Mouse (Mus musculus) CH12.LX (cell line): ENCODE measurements around the gene Zfp128. TPM values are rescaled to one million over a fixed set of nuclear protein-coding genes. Genes with fewer than 3 reads are reported as not detected.

Experiments
- DNase-seq: peaks from one replicate; pipeline ENCODE4 v3.0.0-alpha.2; 2013; ENCODE audit errors: extremely low read depth
- H3K27ac ChIP-seq: 2 replicates; pipeline ENCODE4 v1.5.1; 2012; ENCODE audit warnings: low read depth, mild to moderate bottlenecking, control low read depth, moderate library complexity; ENCODE audit not compliant: insufficient read depth
- H3K27me3 ChIP-seq: replicated peaks from 2 replicates; pipeline ENCODE3; 2012; ENCODE audit warnings: inconsistent platforms
- H3K36me3 ChIP-seq, 2 experiments: replicated peaks in 1 of 2; 2 replicates each; pipeline versions ENCODE3 to v1.6.1; 2012; ENCODE audit warnings: inconsistent platforms in 1 of 2, low read length in 1 of 2, mild to moderate bottlenecking in 1 of 2, mixed read lengths in 1 of 2, moderate library complexity in 1 of 2; ENCODE audit not compliant: control insufficient read depth in 1 of 2, insufficient read depth in 1 of 2
- H3K4me1 ChIP-seq, 2 experiments: 2 replicates each; pipeline ENCODE4 v1.6.1; 2012; ENCODE audit warnings: inconsistent platforms in 1 of 2, moderate library complexity in 1 of 2; ENCODE audit not compliant: insufficient read depth in 2 of 2, control insufficient read depth in 1 of 2
- H3K4me2 ChIP-seq: 2 replicates; pipeline ENCODE4 v1.6.1; 2012; ENCODE audit warnings: low read depth, mild to moderate bottlenecking, control low read depth; ENCODE audit not compliant: poor library complexity, insufficient read depth, severe bottlenecking
- H3K4me3 ChIP-seq, 3 experiments: fragments of 150-350 bp in 1 of 3; sonication (generic) in 1 of 3; replicated peaks in 1 of 3; 2 replicates each; pipeline versions ENCODE3 to v1.5.1; 2011 to 2012; ENCODE audit warnings: low read depth in 2 of 3, low read length in 2 of 3, mild to moderate bottlenecking in 2 of 3, moderate library complexity in 2 of 3, control low read depth in 1 of 3, improper control_type of control experiment in 1 of 3, inconsistent platforms in 1 of 3, mixed read lengths in 1 of 3; ENCODE audit not compliant: poor library complexity in 1 of 3
- H3K79me2 ChIP-seq: replicated peaks from 2 replicates; pipeline ENCODE4 v1.6.1; 2012; ENCODE audit warnings: mild to moderate bottlenecking, moderate library complexity; ENCODE audit not compliant: control insufficient read depth, poor library complexity, insufficient read depth, severe bottlenecking; ENCODE audit errors: extremely low read depth
- H3K9ac ChIP-seq: 2 replicates; pipeline ENCODE4 v1.6.1; 2012; ENCODE audit warnings: low read depth, mild to moderate bottlenecking, control low read depth, moderate library complexity; ENCODE audit not compliant: insufficient read depth
- H3K9me3 ChIP-seq: replicated peaks from 2 replicates; pipeline ENCODE3; 2012; ENCODE audit warnings: low read length, inconsistent platforms, mixed read lengths
- BHLHE40 ChIP-seq: IDR thresholded peaks from 2 replicates; pipeline ENCODE4 v1.6.1; 2011; ENCODE audit warnings: mild to moderate bottlenecking, low read depth, low read length, improper control_type of control experiment
- CHD1 ChIP-seq: IDR thresholded peaks from 2 replicates; pipeline ENCODE4 v1.6.1; 2012; ENCODE audit warnings: low read depth, low read length, improper control_type of control experiment, inconsistent platforms
- CHD2 ChIP-seq: IDR thresholded peaks from 2 replicates; pipeline ENCODE4 v1.6.1; 2011; ENCODE audit warnings: low read length, improper control_type of control experiment
- CTCF ChIP-seq, 2 experiments: IDR thresholded peaks in 1 of 2; conservative IDR thresholded peaks in 1 of 2; 2 replicates each; pipeline ENCODE4 v1.5.1; 2011 to 2012; ENCODE audit warnings: low read depth in 2 of 2, low read length in 2 of 2, improper control_type of control experiment in 1 of 2, inconsistent platforms in 1 of 2, mild to moderate bottlenecking in 1 of 2, moderate library complexity in 1 of 2
- E2F4 ChIP-seq: IDR thresholded peaks from 2 replicates; pipeline ENCODE4 v1.6.1; 2011; ENCODE audit warnings: low read depth, low read length, improper control_type of control experiment; ENCODE audit not compliant: insufficient replicate concordance
- ELF1 ChIP-seq: IDR thresholded peaks from 2 replicates; pipeline ENCODE4 v1.6.1; 2014; ENCODE audit warnings: low read depth, mild to moderate bottlenecking, inconsistent platforms, low read length, improper control_type of control experiment
- EP300 ChIP-seq: IDR thresholded peaks from 2 replicates; pipeline ENCODE4 v1.6.1; 2011; ENCODE audit warnings: low read length, improper control_type of control experiment
- ETS1 ChIP-seq: conservative IDR thresholded peaks from 2 replicates; pipeline ENCODE4 v1.6.1; 2012; ENCODE audit warnings: low read depth, mild to moderate bottlenecking, inconsistent platforms, low read length, improper control_type of control experiment, moderate library complexity
- GABPA ChIP-seq: IDR thresholded peaks from 2 replicates; pipeline ENCODE4 v1.6.1; 2012; ENCODE audit warnings: low read depth, low read length, improper control_type of control experiment, inconsistent platforms; ENCODE audit not compliant: insufficient replicate concordance
- HCFC1 ChIP-seq: IDR thresholded peaks from 2 replicates; pipeline ENCODE4 v1.6.1; 2012; ENCODE audit warnings: low read depth, mild to moderate bottlenecking, inconsistent platforms, low read length, improper control_type of control experiment
- IRF4 ChIP-seq: IDR thresholded peaks from 2 replicates; pipeline ENCODE4 v1.6.1; 2014; ENCODE audit warnings: low read depth, mild to moderate bottlenecking, inconsistent platforms, low read length, improper control_type of control experiment
- JUN ChIP-seq: IDR thresholded peaks from 2 replicates; pipeline ENCODE4 v1.6.1; 2011; ENCODE audit warnings: low read depth, mild to moderate bottlenecking, low read length, improper control_type of control experiment, moderate library complexity; ENCODE audit not compliant: insufficient read depth
- JUND ChIP-seq: conservative IDR thresholded peaks from 2 replicates; pipeline ENCODE4 v1.6.1; 2011; ENCODE audit warnings: low read depth, low read length, improper control_type of control experiment
- KAT2A ChIP-seq: IDR thresholded peaks from 2 replicates; pipeline ENCODE4 v1.6.1; 2012; ENCODE audit warnings: low read length, improper control_type of control experiment, inconsistent platforms; ENCODE audit not compliant: insufficient replicate concordance
- MAFK ChIP-seq: IDR thresholded peaks from 2 replicates; pipeline ENCODE4 v1.6.1; 2011; ENCODE audit warnings: low read length, improper control_type of control experiment; ENCODE audit not compliant: insufficient replicate concordance
- MAX ChIP-seq: IDR thresholded peaks from 2 replicates; pipeline ENCODE4 v1.6.1; 2011; ENCODE audit warnings: low read length, improper control_type of control experiment
- MAZ ChIP-seq: IDR thresholded peaks from 2 replicates; pipeline ENCODE4 v1.6.1; 2012; ENCODE audit warnings: low read depth, mild to moderate bottlenecking, inconsistent platforms, low read length, improper control_type of control experiment, moderate library complexity
- MEF2A ChIP-seq: IDR thresholded peaks from 2 replicates; pipeline ENCODE4 v1.6.1; 2014; ENCODE audit warnings: low read depth, mild to moderate bottlenecking, inconsistent platforms, low read length, improper control_type of control experiment, borderline replicate concordance
- MXI1 ChIP-seq: IDR thresholded peaks from 2 replicates; pipeline ENCODE4 v1.6.1; 2011; ENCODE audit warnings: mild to moderate bottlenecking, low read depth, low read length, improper control_type of control experiment
- MYC ChIP-seq: IDR thresholded peaks from 2 replicates; pipeline ENCODE4 v1.6.1; 2011; ENCODE audit warnings: low read depth, mild to moderate bottlenecking, improper control_type of control experiment, low read length
- NELFE ChIP-seq: IDR thresholded peaks from 2 replicates; pipeline ENCODE4 v1.6.1; 2011; ENCODE audit warnings: low read depth, low read length, improper control_type of control experiment
- NRF1 ChIP-seq: IDR thresholded peaks from 2 replicates; pipeline ENCODE4 v1.6.1; 2014; ENCODE audit warnings: low read depth, mild to moderate bottlenecking, inconsistent platforms, low read length, improper control_type of control experiment, moderate library complexity
- PAX5 ChIP-seq: IDR thresholded peaks from 2 replicates; pipeline ENCODE4 v1.6.1; 2012; ENCODE audit warnings: low read length, inconsistent platforms, mixed read lengths
- POLR2A ChIP-seq: IDR thresholded peaks from 2 replicates; pipeline ENCODE4 v1.6.1; 2011; ENCODE audit warnings: low read depth, mild to moderate bottlenecking, improper control_type of control experiment, low read length
- POLR2AphosphoS2 ChIP-seq: IDR thresholded peaks from 2 replicates; pipeline ENCODE4 v1.6.1; 2011; ENCODE audit warnings: low read depth, low read length, improper control_type of control experiment
- RAD21 ChIP-seq: IDR thresholded peaks from 2 replicates; pipeline ENCODE4 v1.6.1; 2011; ENCODE audit warnings: low read depth, mild to moderate bottlenecking, low read length, improper control_type of control experiment, moderate library complexity
- RCOR1 ChIP-seq: conservative IDR thresholded peaks from 2 replicates; pipeline ENCODE4 v1.6.1; 2012; ENCODE audit warnings: low read depth, mild to moderate bottlenecking, inconsistent platforms, low read length, improper control_type of control experiment
- SIN3A ChIP-seq: IDR thresholded peaks from 2 replicates; pipeline ENCODE4 v1.6.1; 2012; ENCODE audit warnings: low read length, improper control_type of control experiment, inconsistent platforms
- SMC3 ChIP-seq: IDR thresholded peaks from 2 replicates; pipeline ENCODE4 v1.6.1; 2011; ENCODE audit warnings: low read depth, low read length, improper control_type of control experiment
- TBP ChIP-seq: conservative IDR thresholded peaks from 2 replicates; pipeline ENCODE4 v1.6.1; 2011; ENCODE audit warnings: low read depth, low read length, improper control_type of control experiment
- TCF12 ChIP-seq: IDR thresholded peaks from 2 replicates; pipeline ENCODE4 v1.6.1; 2014; ENCODE audit warnings: low read depth, mild to moderate bottlenecking, inconsistent platforms, low read length, improper control_type of control experiment
- UBTF ChIP-seq: IDR thresholded peaks from 2 replicates; pipeline ENCODE4 v1.6.1; 2012; ENCODE audit warnings: low read depth, mild to moderate bottlenecking, inconsistent platforms, low read length, improper control_type of control experiment, moderate library complexity
- USF1 ChIP-seq: IDR thresholded peaks from 2 replicates; pipeline ENCODE4 v1.6.1; 2014; ENCODE audit warnings: low read depth, mild to moderate bottlenecking, inconsistent platforms, low read length, improper control_type of control experiment
- USF2 ChIP-seq: conservative IDR thresholded peaks from 2 replicates; pipeline ENCODE4 v1.6.1; 2011; ENCODE audit warnings: low read depth, low read length, improper control_type of control experiment
- ZC3H11A ChIP-seq: IDR thresholded peaks from 2 replicates; pipeline ENCODE4 v1.6.1; 2012; ENCODE audit warnings: low read depth, mild to moderate bottlenecking, inconsistent platforms, low read length, improper control_type of control experiment
- ZKSCAN1 ChIP-seq: IDR thresholded peaks from 2 replicates; pipeline ENCODE4 v1.6.1; 2012; ENCODE audit warnings: low read depth, inconsistent platforms, low read length, improper control_type of control experiment, borderline replicate concordance
- ZMIZ1 ChIP-seq: IDR thresholded peaks from 2 replicates; pipeline ENCODE4 v1.6.1; 2012; ENCODE audit warnings: low read depth, mild to moderate bottlenecking, inconsistent platforms, low read length, improper control_type of control experiment
- ZNF384 ChIP-seq: IDR thresholded peaks from 2 replicates; pipeline ENCODE4 v1.6.1; 2012; ENCODE audit warnings: low read depth, low read length, improper control_type of control experiment, inconsistent platforms
- dilution Hi-C: fragments of 300-500 bp; cut with MboI; formaldehyde crosslinking; loops from 2 replicates; pipeline ENCODE4 v1.14.3; 2020; ENCODE audit warnings: low sequenced_read_pairs; ENCODE audit not compliant: extremely low pct_unique_long_range_greater_than_20kb, extremely low pct_ligation_motif_present
- in situ Hi-C: fragments of 300-500 bp; cut with MboI; formaldehyde crosslinking; loops from 3 replicates; pipeline ENCODE4 v1.14.3; 2019; ENCODE audit warnings: low sequenced_read_pairs, low pct_ligation_motif_present, low pct_unique_long_range_greater_than_20kb, mixed read lengths
- polyA plus RNA-seq: library from polyadenylated mRNA; unstranded; fragments of >175 nt; gene quantifications from 2 replicates; pipeline ENCODE4 v1.2.1, GENCODE M21; 2012; ENCODE audit warnings: low read depth; ENCODE audit not compliant: insufficient read length
- total RNA-seq, 2 experiments: library from RNA; depleted of rRNA; stranded (reverse); fragments of 300-350 nt in 1 of 2; fragments of >200 nt in 1 of 2; gene quantifications; 2 replicates each; pipeline ENCODE4 v1.2.3; 2012 to 2014

The Zfp128 gene
- total and polyA plus RNA-seq, 3 experiments, result 0.61 to 1.4 (median 1.2) TPM

- Histone ChIP-seq H3K79me2 (peaks cover 23% of the 10 kb centered on the region), H3K27ac (peak within 1 kb of the TSS; percentile 58; the same call in 1 of the 2 replicates), H3K4me2 (peak within 1 kb of the TSS; percentile 85), H3K4me3 (peak within 1 kb of the TSS; percentile 72 to 94 (median 78)), H3K4me1 (peaks cover 5 to 27% of the 10 kb centered on the region in 2 experiments), H3K9me3 (no peaks in the 10 kb centered on the region), H3K36me3 (peaks cover 37 to 41% of the 10 kb centered on the region in 2 experiments), H3K9ac (peak within 1 kb of the TSS; percentile 93), H3K27me3 (no peaks in the 10 kb centered on the region)
- TF ChIP-seq NELFE, result peak; percentile 97
- TF ChIP-seq RCOR1, result no peak
- peak; percentile 31 to 62; a peak in 3 of 4 replicates for TF ChIP-seq CTCF (conservative IDR thresholded peaks at IDR 0.05 in 1 of 2, IDR thresholded peaks at IDR 0.05 in 1 of 2; ENCODE audit: low read depth in 2 of 2, low read length in 2 of 2)
- TF ChIP-seq POLR2AphosphoS2, result peak; percentile 94
- TF ChIP-seq JUN, result peak; percentile 15; the same call in 1 of the 2 replicates
- peak; percentile 98 for TF ChIP-seq TBP
- TF ChIP-seq CHD1, result 0 out of 2 replicates have a peak, but pooled peaks have one; percentile 80
- peak; percentile 56; the same call in 1 of the 2 replicates for TF ChIP-seq GABPA
- TF ChIP-seq NRF1, result peak; percentile 92
- no peak for TF ChIP-seq PAX5
- TF ChIP-seq E2F4, result peak; percentile 93
- TF ChIP-seq HCFC1, result peak; percentile 94
- TF ChIP-seq USF2, result no peak
- no peak for TF ChIP-seq UBTF
- no peak for TF ChIP-seq JUND
- TF ChIP-seq RAD21, result no peak
- peak; percentile 92 for TF ChIP-seq ZMIZ1
- peak; percentile 9; the same call in 1 of the 2 replicates for TF ChIP-seq IRF4
- peak; percentile 81 for TF ChIP-seq SIN3A
- TF ChIP-seq ZNF384, result peak; percentile 41; the same call in 1 of the 2 replicates
- no peak for TF ChIP-seq ZC3H11A
- TF ChIP-seq ETS1, result 0 out of 2 replicates have a peak, but pooled peaks have one; percentile 10
- peak; percentile 91 for TF ChIP-seq MAX
- no peak for TF ChIP-seq MAFK
- no peak for TF ChIP-seq BHLHE40
- no peak for TF ChIP-seq ZKSCAN1
- peak; percentile 87 for TF ChIP-seq TCF12
- peak; percentile 82 for TF ChIP-seq POLR2A
- peak; percentile 87 for TF ChIP-seq MAZ
- TF ChIP-seq USF1, result no peak; the same call in 1 of the 2 replicates
- TF ChIP-seq MXI1, result peak; percentile 91
- peak; percentile 4; the same call in 1 of the 2 replicates for TF ChIP-seq MEF2A
- TF ChIP-seq CHD2, result peak; percentile 96
- TF ChIP-seq EP300, result no peak; the same call in 1 of the 2 replicates
- TF ChIP-seq MYC, result peak; percentile 99
- peak; percentile 93 for TF ChIP-seq ELF1
- TF ChIP-seq SMC3, result no peak
- peak; percentile 99 for TF ChIP-seq KAT2A
- in situ Hi-C loops (loop anchor here (10.0 kb wide), 2 partner anchors 63 to 123 kb away; no protein-coding TSS in a partner anchor), dilution Hi-C loops (no loop called here)
- peak; percentile 99 for DNase-seq
Observed at GRCm38 (mm10) chr7:12921705-12922465, 40.9 kb downstream of the Zfp128 start, which contains the start of gene Rps5. Rps5 (plus strand) TSS chr7:12922290.
